Mouse (Mus musculus): ENCODE results near the gene Recql5. TPM values are rescaled to one million over a fixed set of nuclear protein-coding genes. Genes with fewer than 3 reads are reported as not detected.

Gene Recql5
- polyA plus RNA-seq (2012; rRNA removed), result 21.5 and 26.4 TPM in 2 replicates

- no peak for DNase-seq (ENCODE audit: low read depth)
These were observed at the start of gene Recql5, which contains the start of gene Sap30bp for GRCm38 (mm10) chr11:115933108-115933746. TSS of gene Recql5 (minus strand) at chr11:115933477. TSS of gene Sap30bp (plus strand) at chr11:115933282.

GRCm38 (mm10) chr11:115982472-115982871 lies 49.2 kb upstream of the Recql5 start:
- no peak for DNase-seq (ENCODE audit: low read depth)

- no peak for DNase-seq (ENCODE audit: low read depth)
These were observed 42.3 kb upstream of the Recql5 start for GRCm38 (mm10) chr11:115975544-115975943.

- no peak for DNase-seq (ENCODE audit: low read depth)
These were observed 41.8 kb upstream of the Recql5 start for GRCm38 (mm10) chr11:115975083-115975420.

- no peak for DNase-seq (ENCODE audit: low read depth)
These were observed 41.2 kb upstream of the Recql5 start, which contains the start of gene Itgb4 for GRCm38 (mm10) chr11:115974309-115975082. TSS of gene Itgb4 (plus strand) at chr11:115974709.

- DNase-seq (ENCODE audit: low read depth), result no peak
These were observed 37.7 kb upstream of the Recql5 start for GRCm38 (mm10) chr11:115971016-115971415.

GRCm38 (mm10) chr11:115970006-115970673 lies 36.9 kb upstream of the Recql5 start:
- no peak for DNase-seq (ENCODE audit: low read depth)

- no peak for DNase-seq (ENCODE audit: low read depth)
These were observed 35.6 kb upstream of the Recql5 start for GRCm38 (mm10) chr11:115968731-115969405.

GRCm38 (mm10) chr11:115964977-115965604 lies 31.8 kb upstream of the Recql5 start:
- DNase-seq (ENCODE audit: low read depth), result no peak

GRCm38 (mm10) chr11:115962651-115963412 lies 29.6 kb upstream of the Recql5 start:
- DNase-seq (ENCODE audit: low read depth), result no peak

GRCm38 (mm10) chr11:115959018-115959417 lies 25.7 kb upstream of the Recql5 start:
- no peak for DNase-seq (ENCODE audit: low read depth)

- no peak for DNase-seq (ENCODE audit: low read depth)
These were observed 24.7 kb upstream of the Recql5 start for GRCm38 (mm10) chr11:115957971-115958370.

- DNase-seq (ENCODE audit: low read depth), result no peak
These were observed 23.2 kb upstream of the Recql5 start for GRCm38 (mm10) chr11:115956453-115956852.

GRCm38 (mm10) chr11:115955195-115955858 lies 22.1 kb upstream of the Recql5 start:
- DNase-seq (ENCODE audit: low read depth), result no peak

GRCm38 (mm10) chr11:115954712-115955111 lies 21.4 kb upstream of the Recql5 start:
- no peak for DNase-seq (ENCODE audit: low read depth)

GRCm38 (mm10) chr11:115950719-115951118 lies 17.4 kb upstream of the Recql5 start:
- DNase-seq (ENCODE audit: low read depth), result no peak

GRCm38 (mm10) chr11:115948316-115948715 lies 15.0 kb upstream of the Recql5 start:
- DNase-seq (ENCODE audit: low read depth), result no peak

GRCm38 (mm10) chr11:115946221-115946828 lies 13.0 kb upstream of the Recql5 start:
- no peak for DNase-seq (ENCODE audit: low read depth)

- no peak for DNase-seq (ENCODE audit: low read depth)
These were observed 12.0 kb upstream of the Recql5 start for GRCm38 (mm10) chr11:115945247-115945646.

GRCm38 (mm10) chr11:115941980-115942379 lies 8.7 kb upstream of the Recql5 start:
- no peak for DNase-seq (ENCODE audit: low read depth)

Data from gonadal fat pad, adult 2 months (tissue).